33 mouse cellular contexts compared by ENCODE assay signal in the genomic region with DNA sequence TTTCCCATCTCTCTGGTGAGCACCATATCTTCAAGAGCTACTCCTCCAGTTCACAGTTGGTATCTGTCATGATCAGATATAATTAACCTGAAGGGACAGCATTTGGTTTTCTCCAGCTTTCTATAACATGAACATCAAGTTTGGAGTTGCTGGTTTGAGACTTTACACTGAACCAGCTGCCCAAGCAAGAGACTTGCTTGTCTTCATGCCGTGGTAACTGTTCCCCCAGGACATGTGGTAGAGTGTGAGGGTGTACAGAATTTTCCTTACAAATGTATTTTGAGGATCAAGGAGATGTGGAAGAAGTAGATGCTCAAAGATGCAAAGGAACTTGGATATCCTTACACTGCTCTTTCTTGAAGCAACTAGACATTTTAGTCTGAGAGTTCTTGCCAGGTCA.
"Had no signal": no experiment of that assay in that cellular context is flagged by ENCODE, and none has a peak within 500 bp of the region (broad histone marks: within the 10 kb centered on the region; RNA-seq: fewer than 3 reads in every experiment).

No protein-coding gene starts in this region.

- H3K4me2 ChIP-seq: limb, embryonic 12.5 days; limb, embryonic 13.5 days; limb, embryonic 15.5 days; liver, embryonic 11.5 days; liver, embryonic 12.5 days; liver, embryonic 13.5 days; liver, embryonic 15.5 days; lung, embryonic 14.5 days; lung, embryonic 15.5 days; midbrain, embryonic 11.5 days; midbrain, embryonic 12.5 days; midbrain, embryonic 13.5 days; midbrain, embryonic 15.5 days; neural tube, embryonic 12.5 days; neural tube, embryonic 13.5 days had no signal

- H3K27me3 ChIP-seq: limb, embryonic 12.5 days; limb, embryonic 13.5 days; limb, embryonic 15.5 days; liver, embryonic 12.5 days; liver, embryonic 13.5 days; liver, embryonic 15.5 days; lung, embryonic 15.5 days; midbrain, embryonic 12.5 days; midbrain, embryonic 13.5 days; midbrain, embryonic 15.5 days; neural tube, embryonic 12.5 days; neural tube, embryonic 13.5 days had no signal

- DNase-seq: left cerebral cortex, postnatal 4 days; liver; liver, embryonic 13.5 days; liver, postnatal 0 days; lung, adult 18-20 months; lung, adult 2 months; lung, embryonic 14.5 days; lung, postnatal 10 days; lung, postnatal 14 days; lung, postnatal 36 days; lung, postnatal 4 days; midbrain, embryonic 14.5 days had no signal

- ATAC-seq: liver, embryonic 12.5 days; liver, postnatal 0 days; lung, postnatal 0 days; midbrain, embryonic 13.5 days; midbrain, embryonic 15.5 days; midbrain, embryonic 16.5 days had no signal

- H3K9ac ChIP-seq: limb, embryonic 12.5 days; limb, embryonic 13.5 days; limb, embryonic 15.5 days; liver, embryonic 12.5 days; liver, embryonic 13.5 days; liver, embryonic 14.5 days; liver, embryonic 15.5 days; liver, postnatal 0 days; lung, embryonic 14.5 days; lung, embryonic 15.5 days; midbrain, embryonic 12.5 days; midbrain, embryonic 13.5 days; midbrain, embryonic 15.5 days; neural tube, embryonic 12.5 days; neural tube, embryonic 13.5 days had no signal

- H3K4me1 ChIP-seq: limb, embryonic 10.5 days; limb, embryonic 12.5 days; limb, embryonic 13.5 days; limb, embryonic 15.5 days; liver, embryonic 12.5 days; liver, embryonic 13.5 days; liver, embryonic 15.5 days; lung, embryonic 15.5 days; megakaryocyte, embryonic 14.5 days; midbrain, embryonic 10.5 days; midbrain, embryonic 12.5 days; midbrain, embryonic 13.5 days; midbrain, embryonic 15.5 days; neural tube, embryonic 12.5 days; neural tube, embryonic 13.5 days had no signal

- H3K27ac ChIP-seq: limb, embryonic 10.5 days; limb, embryonic 12.5 days; limb, embryonic 13.5 days; limb, embryonic 15.5 days; liver, embryonic 12.5 days; liver, embryonic 13.5 days; liver, embryonic 14.5 days; liver, embryonic 15.5 days; lung, embryonic 15.5 days; macrophage; midbrain, embryonic 10.5 days; midbrain, embryonic 12.5 days; midbrain, embryonic 13.5 days; midbrain, embryonic 15.5 days; neural tube, embryonic 12.5 days; neural tube, embryonic 13.5 days had no signal

- H3K36me3 ChIP-seq: limb, embryonic 10.5 days; limb, embryonic 12.5 days; limb, embryonic 13.5 days; limb, embryonic 15.5 days; liver, embryonic 12.5 days; liver, embryonic 13.5 days; liver, embryonic 15.5 days; lung, embryonic 15.5 days; midbrain, embryonic 10.5 days; midbrain, embryonic 12.5 days; midbrain, embryonic 13.5 days; midbrain, embryonic 15.5 days; neural tube, embryonic 12.5 days; neural tube, embryonic 13.5 days had no signal

- H3K4me3 ChIP-seq: limb, embryonic 10.5 days; limb, embryonic 12.5 days; limb, embryonic 13.5 days; limb, embryonic 15.5 days; liver, embryonic 12.5 days; liver, embryonic 13.5 days; liver, embryonic 15.5 days; lung, embryonic 15.5 days; megakaryocyte, embryonic 14.5 days; midbrain, embryonic 10.5 days; midbrain, embryonic 12.5 days; midbrain, embryonic 13.5 days; midbrain, embryonic 15.5 days; myocyte; neural tube, embryonic 12.5 days; neural tube, embryonic 13.5 days had no signal

- H3K9me3 ChIP-seq: limb, embryonic 10.5 days; limb, embryonic 12.5 days; limb, embryonic 13.5 days; limb, embryonic 15.5 days; liver, embryonic 12.5 days; liver, embryonic 13.5 days; liver, embryonic 15.5 days; lung, embryonic 15.5 days; midbrain, embryonic 10.5 days; midbrain, embryonic 12.5 days; midbrain, embryonic 13.5 days; midbrain, embryonic 15.5 days; neural tube, embryonic 12.5 days; neural tube, embryonic 13.5 days had no signal
